Mouse (Mus musculus): Measurements from ENCODE around the gene Hnrnpul1. TPM values are rescaled to one million over a fixed set of nuclear protein-coding genes. Genes with fewer than 3 reads are reported as not detected.

Gene Hnrnpul1
- polyA plus RNA-seq, 1 experiment from 2014 or later: 67.6 TPM

DNA sequence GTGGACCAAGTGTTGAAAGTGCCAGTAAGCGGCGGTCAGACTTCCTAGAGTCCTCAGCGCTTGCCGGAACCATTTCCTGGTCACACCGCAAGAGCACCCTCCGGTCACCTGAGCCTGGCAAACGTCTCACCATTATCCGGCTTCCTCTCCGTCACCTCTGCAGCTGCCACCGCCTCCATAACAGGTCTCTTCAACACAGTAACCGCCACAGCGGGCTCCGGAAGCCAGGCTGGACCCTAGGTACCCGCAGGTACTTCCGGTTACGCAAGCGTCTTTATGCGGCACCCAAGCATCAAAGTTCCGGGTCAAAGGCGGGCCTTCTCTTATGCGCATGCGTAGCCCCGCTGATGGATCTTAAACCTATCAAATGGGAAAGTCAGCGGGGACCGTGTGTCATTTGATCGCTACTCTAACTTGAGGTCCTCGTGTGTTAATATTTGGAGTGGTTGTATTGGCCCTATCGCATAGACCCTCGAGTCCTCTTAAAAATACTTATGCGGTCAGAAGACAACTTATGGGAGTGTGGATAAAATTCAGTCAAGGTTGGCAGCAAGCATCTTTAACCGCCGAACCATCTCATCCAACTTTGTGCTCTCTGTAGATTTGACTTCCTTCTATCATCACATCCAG lies 35.7 kb downstream of the Hnrnpul1 start, which contains the start of gene Ccdc97:
Gene Ccdc97, minus strand, starts transcription at position 301 of the 630 bp plus-strand sequence.
- H3K9ac ChIP-seq (replicated peaks): peak within 1 kb of the TSS; percentile 73
- peaks cover 18% of the 10 kb centered on the region for H3K4me1 ChIP-seq (replicated peaks)
- H3K27ac ChIP-seq: peak within 1 kb of the TSS; percentile 80
- peak within 1 kb of the TSS; percentile 71 for H3K4me3 ChIP-seq (replicated peaks)
- H3K27me3 ChIP-seq: no peaks in the 10 kb centered on the region
- H3K9me3 ChIP-seq: no peaks in the 10 kb centered on the region
- peak within 1 kb of the TSS; percentile 85 for H3K4me2 ChIP-seq
- ATAC-seq (ENCODE audit: insufficient number of reproducible peaks, insufficient read depth, low FRiP score, low TSS enrichment, low read depth): peak; percentile 60
- WGBS: 5% methylated on average over 32 of the region's 32 CpGs
- H3K36me3 ChIP-seq: peaks cover 61% of the 10 kb centered on the region

DNA sequence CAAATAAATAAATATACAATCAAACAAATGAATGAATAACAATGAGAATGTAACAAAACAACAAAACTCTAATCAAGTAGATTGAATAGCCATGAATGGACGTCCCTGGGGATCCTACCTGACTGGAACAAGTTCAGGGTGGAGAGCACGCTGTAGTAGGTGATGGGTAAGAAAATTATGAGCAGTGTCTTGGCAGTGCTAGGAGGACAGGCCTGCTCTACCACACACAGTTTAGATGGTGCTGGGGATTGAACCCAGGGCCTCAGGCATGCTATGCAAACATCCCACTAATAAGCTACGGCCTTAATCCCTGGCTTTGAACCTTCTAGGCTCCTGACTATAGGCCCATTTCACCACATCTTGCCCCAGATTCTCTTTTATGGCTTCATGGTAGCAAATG lies 37.1 kb downstream of the Hnrnpul1 start:
- Histone ChIP-seq H3K36me3 (peaks cover 61% of the 10 kb centered on the region), H3K4me2 (peak overlapping the region; percentile 85), H3K27me3 (no peaks in the 10 kb centered on the region), H3K9ac (replicated peaks) (no peak overlapping the region), H3K27ac (no peak overlapping the region), H3K4me1 (replicated peaks) (peaks cover 23% of the 10 kb centered on the region), H3K9me3 (no peaks in the 10 kb centered on the region), H3K4me3 (replicated peaks) (peak overlapping the region; percentile 71; the same call in 1 of the 2 replicates)
- 90% methylated on average over 3 of the region's 3 CpGs for WGBS
- no peak for ATAC-seq (ENCODE audit: insufficient number of reproducible peaks, insufficient read depth, low FRiP score, low TSS enrichment, low read depth)

- ATAC-seq (ENCODE audit: insufficient number of reproducible peaks, insufficient read depth, low FRiP score, low TSS enrichment, low read depth): no peak
- H3K27me3 ChIP-seq: no peaks in the 10 kb centered on the region
- no peak overlapping the region for H3K9ac ChIP-seq (replicated peaks)
- no peaks in the 10 kb centered on the region for H3K9me3 ChIP-seq
- H3K4me3 ChIP-seq (replicated peaks): no peak overlapping the region
- WGBS: 93% methylated on average over 22 of the region's 22 CpGs
- no peak overlapping the region for H3K27ac ChIP-seq
- peaks cover 57% of the 10 kb centered on the region for H3K36me3 ChIP-seq
- peaks cover 39% of the 10 kb centered on the region for H3K4me1 ChIP-seq (replicated peaks)
- H3K4me2 ChIP-seq: no peak overlapping the region
Measured at GRCm38 (mm10) chr7:25715731-25716271, 38.8 kb downstream of the Hnrnpul1 start.

- H3K27me3 ChIP-seq: 0 out of 2 replicates have a peak, but pooled peaks cover 3% of the 10 kb centered on the region
- peaks cover 51% of the 10 kb centered on the region for H3K4me1 ChIP-seq (replicated peaks)
- H3K4me3 ChIP-seq (replicated peaks): no peak overlapping the region
- WGBS: 93% methylated on average over 8 of the region's 8 CpGs
- H3K27ac ChIP-seq: no peak overlapping the region
- H3K36me3 ChIP-seq: peaks cover 49% of the 10 kb centered on the region
- no peak overlapping the region for H3K4me2 ChIP-seq
- H3K9ac ChIP-seq (replicated peaks): no peak overlapping the region
- no peak for ATAC-seq (ENCODE audit: insufficient number of reproducible peaks, insufficient read depth, low FRiP score, low TSS enrichment, low read depth)
- no peaks in the 10 kb centered on the region for H3K9me3 ChIP-seq
Measured at GRCm38 (mm10) chr7:25714581-25714980, 40.0 kb downstream of the Hnrnpul1 start.

GRCm38 (mm10) chr7:25712801-25713200 lies 41.8 kb downstream of the Hnrnpul1 start:
- Histone ChIP-seq H3K4me3 (replicated peaks) (no peak overlapping the region), H3K9me3 (no peaks in the 10 kb centered on the region), H3K4me1 (replicated peaks) (peaks cover 48% of the 10 kb centered on the region), H3K4me2 (no peak overlapping the region), H3K9ac (replicated peaks) (no peak overlapping the region), H3K36me3 (peaks cover 49% of the 10 kb centered on the region), H3K27me3 (0 out of 2 replicates have a peak, but pooled peaks cover 3% of the 10 kb centered on the region), H3K27ac (no peak overlapping the region)
- WGBS: 87% methylated on average over 9 of the region's 9 CpGs
- ATAC-seq (ENCODE audit: insufficient number of reproducible peaks, insufficient read depth, low FRiP score, low TSS enrichment, low read depth): no peak

DNA sequence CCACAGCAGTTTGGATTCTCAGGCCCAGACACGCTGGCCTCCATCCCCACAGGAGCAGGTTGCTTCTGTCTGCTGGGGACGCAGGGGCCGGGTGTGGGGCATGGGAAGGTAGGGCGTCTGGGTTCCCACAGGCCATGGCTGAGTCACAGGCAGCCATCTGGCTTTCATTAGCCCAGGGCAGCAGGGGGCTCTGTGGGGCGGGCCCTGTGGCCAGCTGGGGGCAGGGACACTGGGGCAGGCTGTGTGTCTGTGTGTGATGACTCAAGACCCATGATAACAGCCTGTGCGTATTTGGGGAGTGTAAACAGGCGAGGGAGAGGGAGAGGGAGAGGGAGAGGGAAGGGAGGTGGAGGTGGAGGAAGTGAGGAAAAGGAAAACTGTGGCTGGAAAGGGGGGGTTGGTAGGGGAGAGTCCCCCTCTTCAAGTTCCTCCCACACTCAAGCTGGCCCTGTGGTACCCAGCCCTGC lies 42.8 kb downstream of the Hnrnpul1 start:
- peaks cover 49% of the 10 kb centered on the region for H3K36me3 ChIP-seq
- 5% methylated on average over 7 of the region's 7 CpGs for WGBS
- H3K9me3 ChIP-seq: no peaks in the 10 kb centered on the region
- peak overlapping the region; percentile 79 for H3K27ac ChIP-seq
- H3K27me3 ChIP-seq: 0 out of 2 replicates have a peak, but pooled peaks cover 3% of the 10 kb centered on the region
- no peak overlapping the region for H3K4me3 ChIP-seq (replicated peaks)
- H3K9ac ChIP-seq (replicated peaks): peak overlapping the region; percentile 51
- peak; percentile 6; the same call in 1 of the 2 replicates for ATAC-seq (ENCODE audit: insufficient number of reproducible peaks, insufficient read depth, low FRiP score, low TSS enrichment, low read depth)
- peaks cover 50% of the 10 kb centered on the region for H3K4me1 ChIP-seq (replicated peaks)
- H3K4me2 ChIP-seq: peak overlapping the region; percentile 15; the same call in 1 of the 2 replicates

DNA sequence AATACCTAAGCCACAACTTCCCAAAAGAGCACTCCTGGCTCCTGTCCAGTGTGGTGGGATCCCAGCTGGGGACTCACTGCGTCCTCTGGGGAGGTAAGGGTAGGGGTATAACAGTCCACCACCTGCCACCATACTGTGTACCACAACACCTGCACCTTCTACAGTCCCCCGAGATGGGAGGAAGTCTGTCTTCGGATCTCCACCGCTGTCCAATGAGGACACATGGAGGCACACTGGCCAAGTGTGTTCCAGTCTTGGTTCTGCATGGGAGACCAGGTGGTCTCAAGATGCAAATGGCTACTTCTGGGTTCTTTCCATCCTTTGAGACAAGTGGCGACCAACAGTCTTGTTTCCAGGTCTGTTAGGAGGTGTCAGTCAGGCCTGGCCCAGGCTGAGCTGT lies 43.4 kb downstream of the Hnrnpul1 start:
- H3K27me3 ChIP-seq: 0 out of 2 replicates have a peak, but pooled peaks cover 3% of the 10 kb centered on the region
- no peak overlapping the region for H3K4me3 ChIP-seq (replicated peaks)
- peak overlapping the region; percentile 79 for H3K27ac ChIP-seq
- H3K4me1 ChIP-seq (replicated peaks): peaks cover 50% of the 10 kb centered on the region
- ATAC-seq (ENCODE audit: insufficient number of reproducible peaks, insufficient read depth, low FRiP score, low TSS enrichment, low read depth): peak; percentile 5; the same call in 1 of the 2 replicates
- H3K9ac ChIP-seq (replicated peaks): peak overlapping the region; percentile 51
- H3K36me3 ChIP-seq: peaks cover 47% of the 10 kb centered on the region
- 0 out of 2 replicates have a peak overlapping the region, but pooled peaks have one; percentile 15 for H3K4me2 ChIP-seq
- 43% methylated on average over 5 of the region's 5 CpGs for WGBS
- no peaks in the 10 kb centered on the region for H3K9me3 ChIP-seq

- peak overlapping the region; percentile 28 for H3K4me2 ChIP-seq
- peaks cover 3% of the 10 kb centered on the region; the same call in 1 of the 2 replicates for H3K27me3 ChIP-seq
- H3K36me3 ChIP-seq: peaks cover 42% of the 10 kb centered on the region
- WGBS: 8% methylated on average over 7 of the region's 7 CpGs
- H3K9me3 ChIP-seq: no peaks in the 10 kb centered on the region
- peaks cover 50% of the 10 kb centered on the region for H3K4me1 ChIP-seq (replicated peaks)
- no peak overlapping the region for H3K4me3 ChIP-seq (replicated peaks)
- peak overlapping the region; percentile 48; the same call in 1 of the 2 replicates for H3K9ac ChIP-seq (replicated peaks)
- peak overlapping the region; percentile 79; the same call in 1 of the 2 replicates for H3K27ac ChIP-seq
- ATAC-seq (ENCODE audit: insufficient number of reproducible peaks, insufficient read depth, low FRiP score, low TSS enrichment, low read depth): no peak
Measured at GRCm38 (mm10) chr7:25710519-25711130, 43.9 kb downstream of the Hnrnpul1 start.

- ATAC-seq (ENCODE audit: insufficient number of reproducible peaks, insufficient read depth, low FRiP score, low TSS enrichment, low read depth): no peak
- H3K4me2 ChIP-seq: peak overlapping the region; percentile 28
- H3K27ac ChIP-seq: 0 out of 2 replicates have a peak overlapping the region, but pooled peaks have one; percentile 12
- H3K9ac ChIP-seq (replicated peaks): peak overlapping the region; percentile 48
- no peaks in the 10 kb centered on the region for H3K9me3 ChIP-seq
- H3K27me3 ChIP-seq: peaks cover 7% of the 10 kb centered on the region; the same call in 1 of the 2 replicates
- peaks cover 53% of the 10 kb centered on the region for H3K4me1 ChIP-seq (replicated peaks)
- H3K4me3 ChIP-seq (replicated peaks): no peak overlapping the region
- H3K36me3 ChIP-seq: peaks cover 35% of the 10 kb centered on the region
- 15% methylated on average over 12 of the region's 12 CpGs for WGBS
Measured at GRCm38 (mm10) chr7:25709961-25710360, 44.6 kb downstream of the Hnrnpul1 start.

GRCm38 (mm10) chr7:25707581-25708292 lies 46.8 kb downstream of the Hnrnpul1 start:
- Histone ChIP-seq H3K4me1 (replicated peaks) (peaks cover 58% of the 10 kb centered on the region), H3K9me3 (no peaks in the 10 kb centered on the region), H3K4me2 (no peak overlapping the region), H3K4me3 (replicated peaks) (no peak overlapping the region), H3K27me3 (peaks cover 23% of the 10 kb centered on the region), H3K27ac (peak overlapping the region; percentile 54), H3K9ac (replicated peaks) (0 out of 2 replicates have a peak overlapping the region, but pooled peaks have one; percentile 24), H3K36me3 (peaks cover 13% of the 10 kb centered on the region)
- WGBS: 65% methylated on average over 15 of the region's 15 CpGs
- ATAC-seq (ENCODE audit: insufficient number of reproducible peaks, insufficient read depth, low FRiP score, low TSS enrichment, low read depth): 0 out of 2 replicates have a peak, but pooled peaks have one; percentile 21
